Mouse (Mus musculus) bone marrow macrophage, adult 2 months (primary cell): ENCODE measurements around the gene Ttn.

Experiments used
- CTCF ChIP-seq: IDR thresholded peaks from 2 replicates; pipeline ENCODE4 v1.5.1; 2012; ENCODE audit warnings: low read depth, mild to moderate bottlenecking, low read length, moderate library complexity
- POLR2A ChIP-seq: IDR thresholded peaks from 2 replicates; pipeline ENCODE4 v1.6.1; 2012; ENCODE audit warnings: mild to moderate bottlenecking, low read depth, low read length, borderline replicate concordance

GRCm38 (mm10) chr2:76784171-76784570 lies 198.2 kb downstream of the Ttn start:
- TF ChIP-seq CTCF (no peak), POLR2A (no peak)
